Mouse (Mus musculus) layer of hippocampus, postnatal 14 days (tissue): Measurements from ENCODE around the gene Malsu1. TPM values are rescaled to one million over a fixed set of nuclear protein-coding genes. Genes with fewer than 3 reads are reported as not detected.
A peak's percentile ranks its signal among the peaks of the same experiment; 100 is the strongest.

Experiments
- DNase-seq, 2 experiments: peaks; one replicate each; pipeline ENCODE4 v3.0.0; 2021 to 2022; ENCODE audit warnings: low spot score in 2 of 2, mixed read lengths in 1 of 2
- total RNA-seq, 2 experiments: library from RNA; stranded (reverse); gene quantifications; 2 replicates each; pipeline ENCODE4 v1.2.3; 2021

Gene Malsu1
- total RNA-seq, 2 experiments from 2014 or later, result 25.7 to 31.4 TPM

- DNase-seq, result no peak
Observed at GRCm38 (mm10) chr6:49068361-49068760, 5.2 kb upstream of the Malsu1 start.

GRCm38 (mm10) chr6:49074117-49074490, 509 bp downstream of the Malsu1 start:
- peak in 1 of 2 experiments; percentile 18 for DNase-seq

GRCm38 (mm10) chr6:49077894-49078293, 4.3 kb downstream of the Malsu1 start:
- no peak for DNase-seq

- no peak for DNase-seq
Observed at GRCm38 (mm10) chr6:49079313-49079712, 5.7 kb downstream of the Malsu1 start.

- no peak for DNase-seq
Observed at GRCm38 (mm10) chr6:49083008-49083407, 9.4 kb downstream of the Malsu1 start.

- DNase-seq, result no peak
Observed at GRCm38 (mm10) chr6:49094968-49095367, 21.4 kb downstream of the Malsu1 start.

- peak; percentile 31 to 38 for DNase-seq
Observed at GRCm38 (mm10) chr6:49096421-49096820, 22.8 kb downstream of the Malsu1 start.

GRCm38 (mm10) chr6:49096933-49097461, 23.4 kb downstream of the Malsu1 start:
- peak; percentile 65 to 85 for DNase-seq

GRCm38 (mm10) chr6:49097596-49098110, 24.1 kb downstream of the Malsu1 start:
- DNase-seq, result peak in 1 of 2 experiments; percentile 36

- DNase-seq, result no peak
Observed at GRCm38 (mm10) chr6:49099086-49099485, 25.5 kb downstream of the Malsu1 start.

GRCm38 (mm10) chr6:49106746-49107500, 33.3 kb downstream of the Malsu1 start:
- no peak for DNase-seq

- DNase-seq, result no peak
Observed at GRCm38 (mm10) chr6:49109196-49109595, 35.6 kb downstream of the Malsu1 start.

GRCm38 (mm10) chr6:49113895-49114294, 40.3 kb downstream of the Malsu1 start:
- no peak for DNase-seq

- DNase-seq, result no peak
Observed at GRCm38 (mm10) chr6:49114457-49114856, 40.9 kb downstream of the Malsu1 start.

GRCm38 (mm10) chr6:49115550-49115949, 42.0 kb downstream of the Malsu1 start:
- DNase-seq, result no peak

- no peak for DNase-seq
Observed at GRCm38 (mm10) chr6:49116241-49116640, 42.6 kb downstream of the Malsu1 start.

- no peak for DNase-seq
Observed at GRCm38 (mm10) chr6:49118446-49118845, 44.9 kb downstream of the Malsu1 start.

- no peak for DNase-seq
Observed at GRCm38 (mm10) chr6:49119462-49120135, 46.0 kb downstream of the Malsu1 start.

GRCm38 (mm10) chr6:49120370-49120769, 46.8 kb downstream of the Malsu1 start:
- no peak for DNase-seq

GRCm38 (mm10) chr6:49130328-49130727, 56.7 kb downstream of the Malsu1 start:
- DNase-seq, result no peak

GRCm38 (mm10) chr6:49131855-49132254, 58.3 kb downstream of the Malsu1 start:
- DNase-seq, result no peak
